Mouse (Mus musculus) liver, embryonic 14.5 days (tissue): ENCODE results near the gene 1700016C15Rik. TPM values are rescaled to one million over a fixed set of nuclear protein-coding genes. Genes with fewer than 3 reads are reported as not detected.

ENCODE experiments used
- ATAC-seq: fragments of 200-750 bp; cut with Nextera tagmentation; 2 replicates; pipeline ENCODE4 v1.8.0; 2017; ENCODE audit warnings: moderate number of reproducible peaks, mild to moderate bottlenecking, moderate library complexity; ENCODE audit not compliant: insufficient read depth
- DNase-seq, 3 experiments: peaks; one replicate each; pipeline ENCODE4 v3.0.0-alpha.2; 2012 to 2013; ENCODE audit warnings: low read depth in 3 of 3, low spot score in 3 of 3
- H3K27ac ChIP-seq: fragments of 300-500 bp; sonication (generic); 2 replicates; pipeline ENCODE4 v1.5.1; 2014; ENCODE audit warnings: moderate library complexity, mild to moderate bottlenecking, control low read depth, inconsistent platforms
- H3K27me3 ChIP-seq: fragments of 300-500 bp; sonication (generic); 2 replicates; pipeline ENCODE4 v1.6.1; 2014; ENCODE audit warnings: mild to moderate bottlenecking, low read length, moderate library complexity; ENCODE audit not compliant: control insufficient read depth, insufficient read depth
- H3K36me3 ChIP-seq: fragments of 300-500 bp; sonication (generic); replicated peaks from 2 replicates; pipeline ENCODE4 v1.6.1; 2014; ENCODE audit warnings: low read depth; ENCODE audit not compliant: control insufficient read depth, insufficient read depth
- H3K4me1 ChIP-seq, 2 experiments: fragments of 200-500 bp in 1 of 2; fragments of 300-500 bp in 1 of 2; sonication (generic) in 1 of 2; replicated peaks; 2 replicates each; pipeline ENCODE4 v1.6.1; 2012 to 2014; ENCODE audit warnings: antibody characterized with exemption in 1 of 2, inconsistent platforms in 1 of 2, low read length in 1 of 2; ENCODE audit not compliant: control insufficient read depth in 2 of 2, insufficient read depth in 2 of 2
- H3K4me2 ChIP-seq: fragments of 300-500 bp; sonication (generic); 2 replicates; pipeline ENCODE4 v1.6.1; 2014; ENCODE audit warnings: low read depth, mild to moderate bottlenecking, control low read depth, moderate library complexity
- H3K4me3 ChIP-seq, 2 experiments: fragments of 200-500 bp in 1 of 2; fragments of 300-500 bp in 1 of 2; sonication (generic) in 1 of 2; 2 replicates each; pipeline ENCODE4 v1.5.1; 2012 to 2014; ENCODE audit warnings: low read depth in 2 of 2, low read length in 2 of 2, mild to moderate bottlenecking in 2 of 2, control low read depth in 1 of 2, inconsistent platforms in 1 of 2, moderate library complexity in 1 of 2; ENCODE audit not compliant: insufficient read depth in 1 of 2
- H3K9ac ChIP-seq: fragments of 300-500 bp; sonication (generic); replicated peaks from 2 replicates; pipeline ENCODE4 v1.6.1; 2014; ENCODE audit warnings: mild to moderate bottlenecking, control low read depth, moderate library complexity
- H3K9me3 ChIP-seq: fragments of 300-500 bp; sonication (generic); 2 replicates; pipeline ENCODE4 v1.6.1; 2016; ENCODE audit warnings: low read length, mixed read lengths; ENCODE audit not compliant: control insufficient read depth
- CTCF ChIP-seq: IDR thresholded peaks from 2 replicates; pipeline ENCODE4 v1.5.1; 2016; ENCODE audit warnings: antibody characterized with exemption, low read depth, control low read depth
- EP300 ChIP-seq: IDR thresholded peaks from 2 replicates; pipeline ENCODE4 v1.6.1; 2016; ENCODE audit warnings: antibody characterized with exemption, low read depth
- WGBS: fragments of 180-500 bp; shearing (Covaris S2); extraction: QIAGEN DNeasy Blood & Tissue Kit; methylation state at CpG from one replicate; pipeline ENCODE4 v1.1.7; 2014; ENCODE audit not compliant: insufficient replicate concordance; 5-methylcytosine and 5-hydroxymethylcytosine counted together
- polyA plus RNA-seq, 2 experiments: library from polyadenylated mRNA; depleted of rRNA in 1 of 2; stranded (reverse) in 1 of 2; unstranded in 1 of 2; fragments of >200 nt; fragmentation: Nextera tagmentation in 1 of 2; extraction: Ambion mirVana in 1 of 2; gene quantifications; 2 replicates each; pipeline versions ENCODE4 v1.2.1 to v1.2.3; 2012 to 2014

The 1700016C15Rik gene
- polyA plus RNA-seq, 2 experiments: not detected

- no peak overlapping the region for H3K9ac ChIP-seq
- WGBS: 69% methylated on average over 7 of the region's 7 CpGs
- ATAC-seq (no peak), DNase-seq (no peak)
- H3K4me2 ChIP-seq: no peak overlapping the region
- no peak for TF ChIP-seq CTCF
- TF ChIP-seq EP300: no peak
- H3K4me1 ChIP-seq: no peaks in the 10 kb centered on the region
- H3K27me3 ChIP-seq: no peaks in the 10 kb centered on the region
- no peak overlapping the region for H3K27ac ChIP-seq
- H3K36me3 ChIP-seq: no peaks in the 10 kb centered on the region
- H3K9me3 ChIP-seq: peaks cover 3% of the 10 kb centered on the region; the same call in 1 of the 2 replicates
- no peak overlapping the region for H3K4me3 ChIP-seq
Observed at GRCm38 (mm10) chr1:177744521-177745325, 15.1 kb downstream of the 1700016C15Rik start.

GRCm38 (mm10) chr1:177747869-177748540 lies 18.4 kb downstream of the 1700016C15Rik start:
- Histone ChIP-seq H3K36me3 (no peaks in the 10 kb centered on the region), H3K27ac (no peak overlapping the region), H3K27me3 (no peaks in the 10 kb centered on the region), H3K4me3 (no peak overlapping the region), H3K9ac (no peak overlapping the region), H3K9me3 (peaks cover 9% of the 10 kb centered on the region), H3K4me2 (no peak overlapping the region), H3K4me1 (no peaks in the 10 kb centered on the region)
- ATAC-seq (no peak), DNase-seq (no peak)
- TF ChIP-seq EP300 (no peak), CTCF (no peak)
- 82% methylated on average over 6 of the region's 6 CpGs for WGBS

GRCm38 (mm10) chr1:177753496-177753895 lies 23.9 kb downstream of the 1700016C15Rik start:
- H3K36me3 ChIP-seq: no peaks in the 10 kb centered on the region
- H3K4me1 ChIP-seq: no peaks in the 10 kb centered on the region

GRCm38 (mm10) chr1:177757249-177757648 lies 27.6 kb downstream of the 1700016C15Rik start:
- H3K4me3 ChIP-seq: no peak overlapping the region
- no peak overlapping the region for H3K27ac ChIP-seq
- no peak for DNase-seq
- ATAC-seq: no peak
- H3K4me2 ChIP-seq: no peak overlapping the region
- H3K9me3 ChIP-seq: no peaks in the 10 kb centered on the region
- 80% methylated on average over 5 of the region's 5 CpGs for WGBS
- no peak overlapping the region for H3K9ac ChIP-seq
- H3K4me1 ChIP-seq: no peaks in the 10 kb centered on the region
- H3K36me3 ChIP-seq: no peaks in the 10 kb centered on the region
- no peaks in the 10 kb centered on the region for H3K27me3 ChIP-seq
- no peak for TF ChIP-seq EP300
- no peak for TF ChIP-seq CTCF

More at GRCm38 (mm10) chr1:177753496-177753895, 23.9 kb downstream of the 1700016C15Rik start:
- ATAC-seq (no peak), DNase-seq (no peak)
- no peak overlapping the region for H3K4me2 ChIP-seq
- H3K4me3 ChIP-seq: no peak overlapping the region
- H3K27me3 ChIP-seq: no peaks in the 10 kb centered on the region
- 67% methylated on average over 1 of the region's 1 CpGs for WGBS
- TF ChIP-seq CTCF: no peak
- peaks cover 9% of the 10 kb centered on the region for H3K9me3 ChIP-seq
- H3K9ac ChIP-seq: no peak overlapping the region
- H3K27ac ChIP-seq: no peak overlapping the region

GRCm38 (mm10) chr1:177768931-177769330 lies 39.3 kb downstream of the 1700016C15Rik start:
- no peak for ATAC-seq
- no peak for TF ChIP-seq EP300
- TF ChIP-seq CTCF: no peak
- no peaks in the 10 kb centered on the region for H3K27me3 ChIP-seq
- no peak overlapping the region for H3K4me2 ChIP-seq
- no peak overlapping the region for H3K9ac ChIP-seq
- H3K4me3 ChIP-seq: no peak overlapping the region
- no peaks in the 10 kb centered on the region for H3K9me3 ChIP-seq
- peaks cover 24% of the 10 kb centered on the region for H3K36me3 ChIP-seq
- DNase-seq: no peak
- no peak overlapping the region for H3K27ac ChIP-seq
- no peaks in the 10 kb centered on the region for H3K4me1 ChIP-seq
